Mouse (Mus musculus): ENCODE measurements around the gene Crybg2. TPM values are rescaled to one million over a fixed set of nuclear protein-coding genes. Genes with fewer than 3 reads are reported as not detected.

Crybg2 gene
- polyA plus RNA-seq, 1 experiment from 2014 or later, result 15.6 TPM

DNA sequence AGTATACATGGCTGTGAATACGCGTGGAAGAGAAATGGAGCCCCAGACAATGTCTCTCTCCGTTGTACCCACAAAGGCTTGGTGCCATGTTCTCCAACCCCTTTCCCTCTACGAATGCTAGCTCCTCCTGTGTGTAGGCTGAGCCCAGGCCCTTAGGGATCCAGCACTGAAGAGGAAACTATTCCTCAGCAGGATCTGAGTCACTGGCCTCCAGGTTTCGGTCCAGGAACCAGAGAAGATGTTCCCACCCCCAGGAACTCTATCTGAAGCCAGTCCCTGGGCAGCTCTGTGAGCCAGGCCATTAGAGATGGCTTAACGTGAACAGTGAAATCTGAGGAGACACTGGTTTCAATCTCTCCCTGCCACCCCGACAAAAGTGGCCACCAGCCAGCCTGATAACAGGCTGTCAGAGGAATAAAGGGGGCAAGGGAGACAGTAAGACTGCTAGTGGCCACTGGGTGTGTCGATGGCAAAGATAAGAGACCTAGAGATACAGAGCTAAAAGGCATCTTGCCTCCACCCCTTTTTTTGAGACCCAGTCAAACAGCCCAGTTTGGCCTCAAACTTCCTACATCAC, 72.0 kb downstream of the Crybg2 start:
- H3K4me1 ChIP-seq (replicated peaks; ENCODE audit: control insufficient read depth, insufficient read depth), result 0 out of 2 replicates have a peak, but pooled peaks cover 2% of the 10 kb centered on the region
- no peak for ATAC-seq (ENCODE audit: low FRiP score, low TSS enrichment)
- H3K9me3 ChIP-seq (ENCODE audit: control insufficient read depth, low read length), result no peaks in the 10 kb centered on the region
- TF ChIP-seq EP300 (optimal IDR thresholded peaks at IDR 0.05) (no peak), CTCF (IDR thresholded peaks at IDR 0.05; ENCODE audit: low read depth) (no peak)
- no peak overlapping the region for H3K4me2 ChIP-seq (replicated peaks; ENCODE audit: low read depth)
- no peaks in the 10 kb centered on the region for H3K27me3 ChIP-seq (ENCODE audit: control insufficient read depth, insufficient read depth, low read length)
- no peak overlapping the region for H3K9ac ChIP-seq (ENCODE audit: low read length)
- peaks cover 2% of the 10 kb centered on the region; the same call in 1 of the 2 replicates for H3K36me3 ChIP-seq (ENCODE audit: control insufficient read depth, insufficient read depth, low read length)
- H3K27ac ChIP-seq (replicated peaks), result 0 out of 2 replicates have a peak overlapping the region, but pooled peaks have one; percentile 8
- no peak overlapping the region for H3K4me3 ChIP-seq (ENCODE audit: low read depth, low read length)
- WGBS, result 63% methylated on average over 8 of the region's 8 CpGs
- DNase-seq (ENCODE audit: low spot score), result no peak

- no peak overlapping the region for H3K4me2 ChIP-seq (replicated peaks; ENCODE audit: low read depth)
- peaks cover 2% of the 10 kb centered on the region; the same call in 1 of the 2 replicates for H3K36me3 ChIP-seq (ENCODE audit: control insufficient read depth, insufficient read depth, low read length)
- ATAC-seq (ENCODE audit: low FRiP score, low TSS enrichment) (no peak), DNase-seq (ENCODE audit: low spot score) (no peak)
- H3K27ac ChIP-seq (replicated peaks), result no peak overlapping the region
- no peaks in the 10 kb centered on the region for H3K4me1 ChIP-seq (replicated peaks; ENCODE audit: control insufficient read depth, insufficient read depth)
- no peak overlapping the region for H3K4me3 ChIP-seq (ENCODE audit: low read depth, low read length)
- no peaks in the 10 kb centered on the region for H3K27me3 ChIP-seq (ENCODE audit: control insufficient read depth, insufficient read depth, low read length)
- TF ChIP-seq CTCF (IDR thresholded peaks at IDR 0.05; ENCODE audit: low read depth), result no peak
- TF ChIP-seq EP300 (optimal IDR thresholded peaks at IDR 0.05), result no peak
- 35% methylated on average over 3 of the region's 3 CpGs for WGBS
- no peaks in the 10 kb centered on the region for H3K9me3 ChIP-seq (ENCODE audit: control insufficient read depth, low read length)
- H3K9ac ChIP-seq (ENCODE audit: low read length), result no peak overlapping the region
These were observed 75.8 kb downstream of the Crybg2 start for GRCm38 (mm10) chr4:134136280-134136926.

DNA sequence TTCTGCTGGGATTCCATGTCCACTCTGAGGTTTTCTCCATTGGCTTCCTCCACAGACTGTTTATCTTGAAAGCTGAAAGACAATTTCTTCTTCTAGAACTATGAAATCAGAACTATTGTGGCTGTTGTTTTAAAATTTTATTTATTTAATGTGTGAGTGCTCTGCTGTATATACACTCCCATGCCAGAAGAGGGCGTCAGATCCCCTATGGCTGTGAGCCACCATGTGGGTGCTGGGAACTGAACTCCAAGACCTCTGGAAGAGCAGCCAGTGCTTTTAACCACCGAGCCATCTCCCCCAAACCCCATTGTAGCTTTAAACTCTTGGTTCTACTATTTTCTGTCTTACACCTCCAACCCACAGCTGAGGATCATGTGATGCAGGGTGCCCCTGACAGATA, 78.2 kb downstream of the Crybg2 start:
- DNase-seq (ENCODE audit: low spot score), result no peak
- ATAC-seq (ENCODE audit: low FRiP score, low TSS enrichment), result no peak
- H3K9ac ChIP-seq (ENCODE audit: low read length), result no peak overlapping the region
- WGBS, result 90% methylated on average over 2 of the region's 2 CpGs
- no peak overlapping the region for H3K4me3 ChIP-seq (ENCODE audit: low read depth, low read length)
- H3K36me3 ChIP-seq (ENCODE audit: control insufficient read depth, insufficient read depth, low read length), result no peaks in the 10 kb centered on the region
- no peaks in the 10 kb centered on the region for H3K27me3 ChIP-seq (ENCODE audit: control insufficient read depth, insufficient read depth, low read length)
- H3K4me1 ChIP-seq (replicated peaks; ENCODE audit: control insufficient read depth, insufficient read depth), result no peaks in the 10 kb centered on the region
- TF ChIP-seq EP300 (optimal IDR thresholded peaks at IDR 0.05) (no peak), CTCF (IDR thresholded peaks at IDR 0.05; ENCODE audit: low read depth) (peak; percentile 25)
- no peaks in the 10 kb centered on the region for H3K9me3 ChIP-seq (ENCODE audit: control insufficient read depth, low read length)
- no peak overlapping the region for H3K27ac ChIP-seq (replicated peaks)
- no peak overlapping the region for H3K4me2 ChIP-seq (replicated peaks; ENCODE audit: low read depth)

Other genes starting within 250 kb of the Crybg2 start
- gene Rps6ka1, start 173.0 kb upstream of the Crybg2 start, polyA plus RNA-seq (2015; fragmentation: Nextera tagmentation; extraction: Ambion mirVana), result 45.5 and 46.0 TPM in 2 replicates
- 762 and 782 TPM in 2 replicates for gene Hmgn2, start 92.2 kb upstream of the Crybg2 start, polyA plus RNA-seq (2015; fragmentation: Nextera tagmentation; extraction: Ambion mirVana)
- 23.1 TPM in 2 replicates for gene Dhdds, start 59.9 kb upstream of the Crybg2 start, polyA plus RNA-seq (2015; fragmentation: Nextera tagmentation; extraction: Ambion mirVana)
- gene Lin28a, start 42.0 kb upstream of the Crybg2 start, polyA plus RNA-seq (2015; fragmentation: Nextera tagmentation; extraction: Ambion mirVana), result not detected in 2 replicates
- not detected in 2 replicates for gene Zfp683, start 7.0 kb upstream of the Crybg2 start, polyA plus RNA-seq (2015; fragmentation: Nextera tagmentation; extraction: Ambion mirVana)
- gene Cd52, start 34.3 kb downstream of the Crybg2 start, polyA plus RNA-seq (2015; fragmentation: Nextera tagmentation; extraction: Ambion mirVana), result 18.0 and 20.3 TPM in 2 replicates
- gene Ubxn11, start 41.8 kb downstream of the Crybg2 start, polyA plus RNA-seq (2015; fragmentation: Nextera tagmentation; extraction: Ambion mirVana), result 1.3 TPM in 2 replicates
- gene Sh3bgrl3, start 68.0 kb downstream of the Crybg2 start, polyA plus RNA-seq (2015; fragmentation: Nextera tagmentation; extraction: Ambion mirVana), result 522 and 533 TPM in 2 replicates
- gene Cep85, start 126.3 kb downstream of the Crybg2 start, polyA plus RNA-seq (2015; fragmentation: Nextera tagmentation; extraction: Ambion mirVana), result 87.6 and 102 TPM in 2 replicates
- gene Gm7534, start 142.2 kb downstream of the Crybg2 start, polyA plus RNA-seq (2015; fragmentation: Nextera tagmentation; extraction: Ambion mirVana), result not detected in 2 replicates
- gene Catsper4, start 166.6 kb downstream of the Crybg2 start, polyA plus RNA-seq (2015; fragmentation: Nextera tagmentation; extraction: Ambion mirVana), result 0.11 and 0.19 TPM in 2 replicates
- gene Cnksr1, start 177.6 kb downstream of the Crybg2 start, polyA plus RNA-seq (2015; fragmentation: Nextera tagmentation; extraction: Ambion mirVana), result 9.4 and 9.5 TPM in 2 replicates
- gene E130218I03Rik, start 182.8 kb downstream of the Crybg2 start, polyA plus RNA-seq (2015; fragmentation: Nextera tagmentation; extraction: Ambion mirVana), result 0.21 and 0.31 TPM in 2 replicates
- 12.1 and 12.6 TPM in 2 replicates for gene Zfp593, start 184.8 kb downstream of the Crybg2 start, polyA plus RNA-seq (2015; fragmentation: Nextera tagmentation; extraction: Ambion mirVana)
- not detected in 2 replicates for gene Gm30191, start 186.1 kb downstream of the Crybg2 start, polyA plus RNA-seq (2015; fragmentation: Nextera tagmentation; extraction: Ambion mirVana)
- gene Grrp1, start 193.3 kb downstream of the Crybg2 start, polyA plus RNA-seq (2015; fragmentation: Nextera tagmentation; extraction: Ambion mirVana), result 3.7 and 4.2 TPM in 2 replicates
- gene Pdik1l, start 227.1 kb downstream of the Crybg2 start, polyA plus RNA-seq (2015; fragmentation: Nextera tagmentation; extraction: Ambion mirVana), result 8.3 and 8.4 TPM in 2 replicates

Measured in stomach, postnatal 0 days (tissue).